ENCODE assay signal across 10 mouse cellular contexts in the genomic region with DNA sequence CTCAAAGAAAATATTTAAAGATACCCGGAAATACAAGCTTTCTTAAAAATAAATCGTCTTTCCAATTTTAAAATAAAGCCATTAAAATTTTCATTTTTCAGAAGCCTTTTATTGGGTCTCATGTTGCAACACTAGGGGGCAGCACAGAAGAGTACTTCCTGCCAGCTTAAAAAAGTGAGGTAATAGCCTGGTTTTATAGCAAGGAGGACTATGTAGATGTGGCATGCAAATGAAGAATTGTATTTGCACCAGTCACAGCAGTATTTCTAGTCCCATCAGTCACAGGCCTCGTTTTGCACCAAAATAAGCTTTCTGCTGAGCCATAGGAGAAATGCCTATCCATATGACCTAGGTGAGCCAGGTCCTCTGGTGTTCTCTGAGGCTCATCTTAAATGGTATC. TPM values are rescaled to one million over a fixed set of nuclear protein-coding genes. Genes with fewer than 3 reads are reported as not detected.
DNase-seq lines count a peak whose midpoint lies in the region; ATAC-seq and TF ChIP-seq lines count a peak whose summit lies in the region.
"Had no signal": no experiment of that assay in that cellular context is flagged by ENCODE, and none has a peak within 500 bp of the region (broad histone marks: within the 10 kb centered on the region; RNA-seq: fewer than 3 reads in every experiment).

No protein-coding gene starts in this region.

- no peak for TF ChIP-seq POLR2A in kidney, adult 2 months (IDR thresholded peaks at IDR 0.05; ENCODE audit: low read depth, low read length)

- no peak overlapping the region for H3K9ac ChIP-seq in kidney, embryonic 14.5 days (ENCODE audit: low read depth, low read length)
- H3K9ac ChIP-seq: limb, embryonic 12.5 days had no signal

- DNase-seq in kidney, adult 2 months: peak; percentile 53
- peak; percentile 70 for DNase-seq in 416B (ENCODE audit: low read depth)
- DNase-seq in CD4-positive helper T cell, adult 2 months (ENCODE audit: low read depth, low spot score): peak; percentile 72
- DNase-seq in cerebellum, postnatal 25 days: peak; percentile 23 to 56
- peak; percentile 53 for DNase-seq in lung, postnatal 14 days

- H3K4me3 ChIP-seq in kidney, adult 2 months (ENCODE audit: insufficient read depth, low read depth, low read length): no peak overlapping the region
- no peak overlapping the region for H3K4me3 ChIP-seq in kidney, embryonic 14.5 days (ENCODE audit: low read length)
- H3K4me3 ChIP-seq: erythroblast, embryonic 14.5 days; limb, embryonic 12.5 days had no signal

- no peak for ATAC-seq in kidney, embryonic 14.5 days (ENCODE audit: low FRiP score, low TSS enrichment)
- ATAC-seq in megakaryocyte, adult 5-6 weeks (ENCODE audit: poor library complexity, severe bottlenecking): no peak
- ATAC-seq in erythroblast, adult 5-6 weeks (replicated peaks; ENCODE audit: low FRiP score, poor library complexity, severe bottlenecking): no peak

- no peaks in the 10 kb centered on the region; the same call in 1 of the 2 replicates for H3K9me3 ChIP-seq in kidney, embryonic 14.5 days (ENCODE audit: control insufficient read depth, low read length)
- H3K9me3 ChIP-seq: limb, embryonic 12.5 days had no signal

- H3K4me2 ChIP-seq in kidney, embryonic 14.5 days (replicated peaks; ENCODE audit: low read depth, low read length): no peak overlapping the region
- H3K4me2 ChIP-seq: limb, embryonic 12.5 days had no signal

- no peak for TF ChIP-seq CTCF in kidney, adult 2 months (conservative IDR thresholded peaks at IDR 0.05; ENCODE audit: insufficient read depth, insufficient read length, low read depth, low read length)

- H3K36me3 ChIP-seq in kidney, adult 2 months (ENCODE audit: control insufficient read depth, insufficient read depth, low read length): no peaks in the 10 kb centered on the region
- no peaks in the 10 kb centered on the region for H3K36me3 ChIP-seq in kidney, embryonic 14.5 days (ENCODE audit: control insufficient read depth, insufficient read depth, low read length)
- H3K36me3 ChIP-seq: limb, embryonic 12.5 days had no signal

- H3K27me3 ChIP-seq in kidney, adult 2 months (replicated peaks; ENCODE audit: control insufficient read depth, insufficient read depth, low read length): no peaks in the 10 kb centered on the region
- no peaks in the 10 kb centered on the region for H3K27me3 ChIP-seq in kidney, embryonic 14.5 days (ENCODE audit: control insufficient read depth, insufficient read depth, low read length)

- WGBS in kidney, adult 2 months: 58% methylated on average over 3 of the region's 3 CpGs
- WGBS in kidney, embryonic 14.5 days: 46% methylated on average over 3 of the region's 3 CpGs

- H3K4me1 ChIP-seq in kidney, adult 2 months (ENCODE audit: control insufficient read depth, insufficient read depth, low read length): no peaks in the 10 kb centered on the region
- peaks cover 13% of the 10 kb centered on the region for H3K4me1 ChIP-seq in kidney, embryonic 14.5 days (ENCODE audit: control insufficient read depth, insufficient read depth, low read length)

- H3K27ac ChIP-seq in kidney, adult 2 months (ENCODE audit: insufficient read depth, low read depth, low read length): no peak overlapping the region
- no peak overlapping the region for H3K27ac ChIP-seq in kidney, embryonic 14.5 days (ENCODE audit: low read depth, low read length)
- H3K27ac ChIP-seq: limb, embryonic 12.5 days had no signal

RNA-seq across cellular contexts. Expression of gene Stil, which starts 2.9 kb away (rescaled TPM):
- polyA plus RNA-seq in kidney, adult 2 months (2012; rRNA removed): 0.11 and 0.13 TPM in 2 replicates
- 11.0 and 19.9 TPM in 2 replicates for polyA plus RNA-seq in kidney, embryonic 14.5 days (2014; fragmentation: Nextera tagmentation; extraction: Ambion mirVana)
- 36.2 and 37.6 TPM in 2 replicates for total RNA-seq in megakaryocyte, adult 5-6 weeks (2015)
- 13.9 and 16.7 TPM in 2 replicates for total RNA-seq in megakaryocyte, adult 5-6 weeks (2017)
- total RNA-seq in erythroblast, adult 5-6 weeks (2015; ENCODE audit: low replicate concordance): 9.4 and 17.6 TPM in 2 replicates
- total RNA-seq in erythroblast, adult 5-6 weeks (2017; ENCODE audit: low replicate concordance): 20.1 and 22.8 TPM in 2 replicates

RNA-seq across cellular contexts. Expression of gene Cmpk1, which starts 10.0 kb away (rescaled TPM):
- polyA plus RNA-seq in kidney, adult 2 months (2012; rRNA removed): 26.1 and 26.3 TPM in 2 replicates
- 85.1 and 91.4 TPM in 2 replicates for polyA plus RNA-seq in kidney, embryonic 14.5 days (2014; fragmentation: Nextera tagmentation; extraction: Ambion mirVana)
- 93.3 and 118 TPM in 2 replicates for total RNA-seq in megakaryocyte, adult 5-6 weeks (2015)
- 253 and 262 TPM in 2 replicates for total RNA-seq in megakaryocyte, adult 5-6 weeks (2017)
- total RNA-seq in erythroblast, adult 5-6 weeks (2015; ENCODE audit: low replicate concordance): 20.9 and 31.3 TPM in 2 replicates
- 19.4 and 29.1 TPM in 2 replicates for total RNA-seq in erythroblast, adult 5-6 weeks (2017; ENCODE audit: low replicate concordance)

RNA-seq across cellular contexts. Expression of gene Tal1, which starts 59.2 kb away (rescaled TPM):
- polyA plus RNA-seq in kidney, adult 2 months (2012; rRNA removed): 1.7 and 1.8 TPM in 2 replicates
- polyA plus RNA-seq in kidney, embryonic 14.5 days (2014; fragmentation: Nextera tagmentation; extraction: Ambion mirVana): 1.7 and 2.0 TPM in 2 replicates
- 2.2 and 3.8 TPM in 2 replicates for total RNA-seq in megakaryocyte, adult 5-6 weeks (2015)
- 1.8 and 2.6 TPM in 2 replicates for total RNA-seq in megakaryocyte, adult 5-6 weeks (2017)
- 75.1 and 94.0 TPM in 2 replicates for total RNA-seq in erythroblast, adult 5-6 weeks (2015; ENCODE audit: low replicate concordance)
- total RNA-seq in erythroblast, adult 5-6 weeks (2017; ENCODE audit: low replicate concordance): 92.9 and 102 TPM in 2 replicates

Comparison
In these comparisons a context has a peak if more than half of its experiments do, and no peak if none do; other contexts are left out.
1. RNA of gene Tal1, which starts 59.2 kb away (total RNA-seq): 75.1 to 102 TPM in erythroblast, adult 5-6 weeks; 1.8 to 3.8 TPM in megakaryocyte, adult 5-6 weeks; every median in the first group is over 10 times any median in the second.
2. Peak in every context shown above with its lines, with median percentiles within 50 percentile points of each other: DNase-seq.